Mouse (Mus musculus): Measurements from ENCODE around the gene Gm42421. TPM values are rescaled to one million over a fixed set of nuclear protein-coding genes. Genes with fewer than 3 reads are reported as not detected.

Gm42421 gene
- total RNA-seq (2021) = under 1 TPM; 0.79 to 0.98 TPM
- long read RNA-seq, experiment 1, partial matches to known transcripts = 0 of 1 reads
- long read RNA-seq, experiment 1, other reads (novel, unspliced or antisense) = 1 of 1 reads
- long read RNA-seq, experiment 2, partial matches to known transcripts = 0 of 4 reads
- long read RNA-seq, experiment 2, other reads (novel, unspliced or antisense) = 4 of 4 reads

GRCm38 (mm10) chr5:143927875-143928274 lies at the start of gene Gm42421:
Gm42421 (plus strand) TSS chr5:143928175.
- DNase-seq (ENCODE audit: low spot score in 2 of 2) = no peak

- no peak for DNase-seq (ENCODE audit: low spot score in 2 of 2)
Measured at GRCm38 (mm10) chr5:143885274-143885673, 42.7 kb upstream of the Gm42421 start.

- no peak for DNase-seq (ENCODE audit: low spot score in 2 of 2)
Measured at GRCm38 (mm10) chr5:143890741-143891140, 37.2 kb upstream of the Gm42421 start.

GRCm38 (mm10) chr5:143892255-143892886 lies 35.6 kb upstream of the Gm42421 start:
- no peak for DNase-seq (ENCODE audit: low spot score in 2 of 2)

GRCm38 (mm10) chr5:143893396-143893795 lies 34.6 kb upstream of the Gm42421 start:
- DNase-seq (ENCODE audit: low spot score in 2 of 2) = no peak

- no peak for DNase-seq (ENCODE audit: low spot score in 2 of 2)
Measured at GRCm38 (mm10) chr5:143897635-143898330, 30.2 kb upstream of the Gm42421 start, which contains the start of gene Ankrd61. Ankrd61 (minus strand) TSS chr5:143897685.

- no peak for DNase-seq (ENCODE audit: low spot score in 2 of 2)
Measured at GRCm38 (mm10) chr5:143902111-143902510, 25.9 kb upstream of the Gm42421 start.

GRCm38 (mm10) chr5:143903813-143904212 lies 24.2 kb upstream of the Gm42421 start:
- DNase-seq (ENCODE audit: low spot score in 2 of 2) = no peak

GRCm38 (mm10) chr5:143906429-143906828 lies 21.5 kb upstream of the Gm42421 start:
- DNase-seq (ENCODE audit: low spot score in 2 of 2) = no peak

- DNase-seq (ENCODE audit: low spot score in 2 of 2) = no peak
Measured at GRCm38 (mm10) chr5:143908926-143909325, 19.0 kb upstream of the Gm42421 start.

GRCm38 (mm10) chr5:143909417-143910400 lies 18.3 kb upstream of the Gm42421 start, which contains the start of the genes Aimp2 and Pms2:
Aimp2 (minus strand) TSS chr5:143909847.
Pms2 (plus strand) TSS chr5:143909964.
- DNase-seq (ENCODE audit: low spot score in 2 of 2) = peak; percentile 75 to 92

- no peak for DNase-seq (ENCODE audit: low spot score in 2 of 2)
Measured at GRCm38 (mm10) chr5:143916221-143916620, 11.8 kb upstream of the Gm42421 start.

- no peak for DNase-seq (ENCODE audit: low spot score in 2 of 2)
Measured at GRCm38 (mm10) chr5:143917418-143917817, 10.6 kb upstream of the Gm42421 start.

- no peak for DNase-seq (ENCODE audit: low spot score in 2 of 2)
Measured at GRCm38 (mm10) chr5:143918120-143918519, 9.9 kb upstream of the Gm42421 start.

- DNase-seq (ENCODE audit: low spot score in 2 of 2) = no peak
Measured at GRCm38 (mm10) chr5:143924781-143925452, 3.1 kb upstream of the Gm42421 start.

- DNase-seq (ENCODE audit: low spot score in 2 of 2) = no peak
Measured at GRCm38 (mm10) chr5:143929291-143929690, 1.3 kb downstream of the Gm42421 start.

- DNase-seq (ENCODE audit: low spot score in 2 of 2) = no peak
Measured at GRCm38 (mm10) chr5:143930656-143931055, 2.7 kb downstream of the Gm42421 start.

- DNase-seq (ENCODE audit: low spot score in 2 of 2) = no peak
Measured at GRCm38 (mm10) chr5:143931863-143932580, 4.0 kb downstream of the Gm42421 start.

- DNase-seq (ENCODE audit: low spot score in 2 of 2) = no peak
Measured at GRCm38 (mm10) chr5:143932831-143933230, 4.9 kb downstream of the Gm42421 start, which contains the start of gene Rsph10b. Rsph10b (plus strand) TSS chr5:143933035.

GRCm38 (mm10) chr5:143933414-143933813 lies 5.4 kb downstream of the Gm42421 start:
- DNase-seq (ENCODE audit: low spot score in 2 of 2) = no peak
